Mouse (Mus musculus): Measurements from ENCODE around the gene Ube2i. TPM values are rescaled to one million over a fixed set of nuclear protein-coding genes. Genes with fewer than 3 reads are reported as not detected.

The Ube2i gene
- total RNA-seq (2021) (10 to 100 TPM; 88.3 to 90.3 TPM), polyA plus RNA-seq (2012; rRNA removed) (69.7 and 94.6 TPM in 2 replicates)
- long read RNA-seq, transcript Ube2i-213 (7 exons, 824 nt) = major isoform, 73 of 84 reads
- long read RNA-seq, partial matches to known transcripts = 5 of 84 reads
- long read RNA-seq, other reads (novel, unspliced or antisense) = 3 of 84 reads

DNA sequence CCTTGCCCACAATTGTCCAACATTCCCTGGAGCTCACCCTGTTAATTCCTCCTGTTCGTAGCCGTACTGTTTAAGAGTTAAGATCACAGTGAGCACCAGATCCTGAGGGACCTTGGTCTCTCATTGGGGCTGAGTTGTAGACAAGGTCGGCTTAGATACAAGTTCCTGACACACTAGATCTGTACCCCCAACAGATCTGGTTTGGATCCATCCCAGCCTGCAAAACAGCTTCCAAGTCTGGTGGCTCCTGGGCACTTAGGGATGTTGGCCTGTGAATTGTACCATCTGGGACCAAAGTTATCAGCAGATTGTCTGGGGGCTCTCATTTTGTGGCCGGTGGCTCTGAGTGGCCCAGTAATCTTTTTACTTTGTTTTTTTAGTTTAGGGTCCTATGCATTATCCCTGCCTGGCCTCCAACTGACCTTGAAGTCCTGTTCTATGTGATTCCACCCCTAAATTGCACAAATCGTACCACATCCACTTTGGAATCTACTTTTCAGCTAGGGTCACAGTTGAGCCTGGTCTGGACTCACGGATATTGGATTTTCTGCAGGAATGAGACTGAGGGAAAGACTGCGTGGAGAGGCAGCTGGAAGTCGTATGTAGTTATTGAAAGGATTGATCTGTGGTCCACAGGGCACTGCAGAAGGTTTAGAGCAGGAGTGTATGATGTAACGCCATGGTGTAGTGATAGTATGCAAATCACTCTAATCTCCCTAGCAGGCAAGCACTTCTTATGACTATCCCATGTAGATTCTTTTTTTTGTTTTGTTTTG is at the start of gene Ube2i:
TSS of gene Ube2i (minus strand) at position 52 of the 776 bp plus-strand sequence.
- DNase-seq = no peak
- intact Hi-C loops (cut with DNase I) = loop anchor here (5.0 kb wide), 4 partner anchors 142 to 337 kb away; partner anchors contain the start of genes Clcn7, Cramp1l, Ift140 and Mapk8ip3
- Histone ChIP-seq H3K4me3 (peak within 1 kb of the TSS; percentile 88), H3K27ac (peak within 1 kb of the TSS; percentile 100), H3K27me3 (ENCODE audit: control insufficient read depth, insufficient read depth, low read length) (no peaks in the 10 kb centered on the region), H3K9ac (ENCODE audit: low read depth, low read length) (peak within 1 kb of the TSS; percentile 86), H3K4me1 (ENCODE audit: control insufficient read depth, insufficient read depth, low read length) (peaks cover 18% of the 10 kb centered on the region), H3K36me3 (ENCODE audit: control insufficient read depth, insufficient read depth, low read length) (no peaks in the 10 kb centered on the region; the same call in 1 of the 2 replicates), H3K79me2 (replicated peaks; ENCODE audit: control insufficient read depth, insufficient read depth, low read length) (peaks cover 5% of the 10 kb centered on the region)
- 84% methylated on average over 9 of the region's 9 CpGs for WGBS
- TF ChIP-seq POLR2A (IDR thresholded peaks at IDR 0.05; ENCODE audit: insufficient read depth, low read depth, low read length) = no peak
- no peak for TF ChIP-seq EP300 (IDR thresholded peaks at IDR 0.05; ENCODE audit: insufficient read depth, low read depth, low read length)
- TF ChIP-seq CTCF (IDR thresholded peaks at IDR 0.05) = no peak

DNA sequence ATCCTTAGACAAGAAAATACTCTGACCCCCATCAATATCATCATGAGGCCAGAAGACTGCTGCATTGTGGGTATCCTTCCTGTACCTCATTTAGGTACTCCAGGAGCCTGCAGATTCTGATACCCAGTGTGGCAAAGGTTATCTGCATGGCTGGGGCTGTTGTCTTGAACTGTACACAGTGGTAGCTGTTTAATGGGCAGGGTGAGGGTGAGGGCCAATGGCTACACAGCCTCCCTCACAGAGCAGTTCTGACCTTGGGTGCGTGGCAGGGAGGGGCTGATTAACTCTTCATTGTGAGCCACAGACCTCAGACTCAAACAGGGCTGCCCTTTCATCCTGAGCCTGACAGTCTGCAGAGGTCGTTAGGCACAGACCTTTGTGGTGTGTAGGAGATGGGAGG is 48.5 kb upstream of the Ube2i start:
- 21% methylated on average over 2 of the region's 2 CpGs for WGBS
- no peaks in the 10 kb centered on the region for H3K4me1 ChIP-seq (ENCODE audit: control insufficient read depth, insufficient read depth, low read length)
- DNase-seq = no peak
- TF ChIP-seq POLR2A (IDR thresholded peaks at IDR 0.05; ENCODE audit: insufficient read depth, low read depth, low read length) (no peak), CTCF (IDR thresholded peaks at IDR 0.05) (no peak), EP300 (IDR thresholded peaks at IDR 0.05; ENCODE audit: insufficient read depth, low read depth, low read length) (no peak)
- H3K79me2 ChIP-seq (replicated peaks; ENCODE audit: control insufficient read depth, insufficient read depth, low read length) = no peaks in the 10 kb centered on the region
- no peaks in the 10 kb centered on the region for H3K27me3 ChIP-seq (ENCODE audit: control insufficient read depth, insufficient read depth, low read length)
- intact Hi-C loops (cut with DNase I) = no loop called here
- H3K4me3 ChIP-seq = no peak overlapping the region
- no peak overlapping the region for H3K9ac ChIP-seq (ENCODE audit: low read depth, low read length)
- no peaks in the 10 kb centered on the region for H3K36me3 ChIP-seq (ENCODE audit: control insufficient read depth, insufficient read depth, low read length)
- H3K27ac ChIP-seq = no peak overlapping the region

DNA sequence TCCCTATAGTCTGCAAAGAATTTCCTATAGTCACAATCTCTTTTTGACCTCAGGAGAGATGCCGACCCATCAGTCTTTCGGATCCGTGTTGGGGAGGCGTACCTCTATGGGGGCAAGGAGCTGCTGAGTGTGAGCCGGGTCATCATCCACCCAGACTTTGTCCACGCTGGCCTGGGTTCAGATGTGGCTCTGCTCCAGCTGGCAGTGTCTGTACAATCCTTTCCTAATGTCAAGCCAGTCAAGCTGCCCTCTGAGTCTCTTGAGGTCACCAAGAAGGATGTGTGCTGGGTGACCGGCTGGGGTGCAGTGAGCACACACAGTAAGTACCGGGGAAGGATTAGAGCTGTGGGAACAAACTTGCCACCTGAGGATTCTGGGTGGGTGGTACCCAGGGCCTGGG is 46.4 kb upstream of the Ube2i start:
- intact Hi-C loops (cut with DNase I) = no loop called here
- H3K9ac ChIP-seq (ENCODE audit: low read depth, low read length) = no peak overlapping the region
- no peaks in the 10 kb centered on the region for H3K4me1 ChIP-seq (ENCODE audit: control insufficient read depth, insufficient read depth, low read length)
- H3K4me3 ChIP-seq = no peak overlapping the region
- no peak for DNase-seq
- TF ChIP-seq CTCF (IDR thresholded peaks at IDR 0.05) (no peak), EP300 (IDR thresholded peaks at IDR 0.05; ENCODE audit: insufficient read depth, low read depth, low read length) (no peak), POLR2A (IDR thresholded peaks at IDR 0.05; ENCODE audit: insufficient read depth, low read depth, low read length) (no peak)
- H3K27ac ChIP-seq = no peak overlapping the region
- WGBS = 67% methylated on average over 8 of the region's 8 CpGs
- H3K27me3 ChIP-seq (ENCODE audit: control insufficient read depth, insufficient read depth, low read length) = no peaks in the 10 kb centered on the region
- no peaks in the 10 kb centered on the region for H3K36me3 ChIP-seq (ENCODE audit: control insufficient read depth, insufficient read depth, low read length)
- no peaks in the 10 kb centered on the region for H3K79me2 ChIP-seq (replicated peaks; ENCODE audit: control insufficient read depth, insufficient read depth, low read length)

DNA sequence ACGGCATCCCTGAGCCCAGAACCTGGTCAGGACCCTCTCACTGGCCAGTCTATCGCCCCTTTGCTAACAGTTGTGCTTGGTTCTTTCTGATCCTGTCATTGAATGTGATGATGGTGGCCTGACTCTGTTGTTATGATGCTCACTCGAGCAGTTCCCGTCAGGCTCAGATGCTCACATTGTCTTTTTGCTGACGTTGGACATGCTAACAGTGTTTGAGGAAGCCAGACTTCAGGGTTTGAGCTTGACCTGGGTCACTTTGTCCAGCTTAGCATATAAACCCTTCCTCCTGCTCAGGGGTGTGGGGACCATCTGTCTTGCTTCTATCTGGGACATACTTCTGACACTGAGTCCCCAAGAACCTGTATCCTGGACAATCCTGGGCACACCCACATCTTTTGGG is 43.9 kb upstream of the Ube2i start, which contains the start of gene Prss29:
TSS of gene Prss29 (plus strand) at position 301 of the 400 bp plus-strand sequence.
- Histone ChIP-seq H3K4me1 (ENCODE audit: control insufficient read depth, insufficient read depth, low read length) (no peaks in the 10 kb centered on the region), H3K27ac (no peak within 1 kb of the TSS), H3K36me3 (ENCODE audit: control insufficient read depth, insufficient read depth, low read length) (no peaks in the 10 kb centered on the region), H3K79me2 (replicated peaks; ENCODE audit: control insufficient read depth, insufficient read depth, low read length) (no peaks in the 10 kb centered on the region), H3K4me3 (no peak within 1 kb of the TSS), H3K9ac (ENCODE audit: low read depth, low read length) (no peak within 1 kb of the TSS), H3K27me3 (ENCODE audit: control insufficient read depth, insufficient read depth, low read length) (no peaks in the 10 kb centered on the region)
- WGBS = 65% methylated on average over 5 of the region's 5 CpGs
- DNase-seq = no peak
- TF ChIP-seq EP300 (IDR thresholded peaks at IDR 0.05; ENCODE audit: insufficient read depth, low read depth, low read length) (no peak), POLR2A (IDR thresholded peaks at IDR 0.05; ENCODE audit: insufficient read depth, low read depth, low read length) (no peak), CTCF (IDR thresholded peaks at IDR 0.05) (no peak)
- intact Hi-C loops (cut with DNase I) = no loop called here

DNA sequence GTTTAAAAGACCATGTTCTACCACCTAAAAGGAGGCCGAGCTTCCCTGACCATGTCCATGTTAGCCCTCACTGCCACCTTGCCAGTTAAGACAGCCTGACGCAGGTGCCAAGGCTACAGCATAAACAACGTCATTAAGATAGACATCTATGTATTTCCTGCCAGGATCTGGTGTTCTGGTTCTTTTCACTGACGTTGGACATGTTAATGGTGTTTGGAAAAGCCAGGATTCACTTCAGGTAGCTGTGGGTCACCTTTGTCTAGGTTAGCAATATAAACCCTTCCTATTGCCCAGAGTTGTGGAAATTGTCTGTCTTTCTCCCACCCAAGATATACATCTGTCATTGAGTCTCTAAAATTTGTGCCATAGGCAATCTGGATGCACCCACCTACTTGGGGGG is 33.9 kb upstream of the Ube2i start, which contains the start of gene Prss28:
TSS of gene Prss28 (plus strand) at position 301 of the 400 bp plus-strand sequence.
- WGBS = 46% methylated on average over 4 of the region's 4 CpGs
- Histone ChIP-seq H3K4me3 (no peak within 1 kb of the TSS), H3K79me2 (replicated peaks; ENCODE audit: control insufficient read depth, insufficient read depth, low read length) (no peaks in the 10 kb centered on the region), H3K27me3 (ENCODE audit: control insufficient read depth, insufficient read depth, low read length) (no peaks in the 10 kb centered on the region), H3K27ac (no peak within 1 kb of the TSS), H3K9ac (ENCODE audit: low read depth, low read length) (no peak within 1 kb of the TSS), H3K36me3 (ENCODE audit: control insufficient read depth, insufficient read depth, low read length) (no peaks in the 10 kb centered on the region), H3K4me1 (ENCODE audit: control insufficient read depth, insufficient read depth, low read length) (no peaks in the 10 kb centered on the region)
- intact Hi-C loops (cut with DNase I) = no loop called here
- DNase-seq = no peak
- TF ChIP-seq CTCF (IDR thresholded peaks at IDR 0.05) = no peak
- TF ChIP-seq EP300 (IDR thresholded peaks at IDR 0.05; ENCODE audit: insufficient read depth, low read depth, low read length) = no peak
- TF ChIP-seq POLR2A (IDR thresholded peaks at IDR 0.05; ENCODE audit: insufficient read depth, low read depth, low read length) = no peak

DNA sequence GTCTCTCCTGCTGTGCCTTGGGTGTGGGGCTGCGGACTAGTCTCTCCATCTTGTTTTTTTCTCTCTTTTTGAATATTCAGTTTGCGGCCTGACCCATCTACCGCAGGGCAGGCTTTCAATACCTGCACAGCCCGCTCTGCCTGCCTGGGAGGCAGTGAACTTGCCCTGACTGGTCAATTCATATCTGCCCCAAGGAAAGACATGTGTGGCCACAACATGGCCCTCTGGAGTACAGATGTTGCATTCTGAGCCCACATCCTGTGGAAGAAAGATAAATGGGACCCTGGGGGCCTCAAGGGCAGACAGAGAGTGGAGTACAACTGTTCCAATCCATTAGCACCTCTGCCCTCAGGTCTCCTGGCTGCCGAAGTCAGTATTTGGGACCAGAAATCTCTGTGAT is 23.7 kb upstream of the Ube2i start, which contains the start of gene Prss34:
TSS of gene Prss34 (plus strand) at position 301 of the 400 bp plus-strand sequence.
- no peak within 1 kb of the TSS for H3K27ac ChIP-seq
- WGBS = 81% methylated on average over 5 of the region's 5 CpGs
- intact Hi-C loops (cut with DNase I) = no loop called here

More for the DNA sequence above, 23.7 kb upstream of the Ube2i start, which contains the start of gene Prss34:
- Histone ChIP-seq H3K79me2 (replicated peaks; ENCODE audit: control insufficient read depth, insufficient read depth, low read length) (no peaks in the 10 kb centered on the region), H3K4me1 (ENCODE audit: control insufficient read depth, insufficient read depth, low read length) (no peaks in the 10 kb centered on the region), H3K36me3 (ENCODE audit: control insufficient read depth, insufficient read depth, low read length) (no peaks in the 10 kb centered on the region), H3K4me3 (no peak within 1 kb of the TSS), H3K9ac (ENCODE audit: low read depth, low read length) (no peak within 1 kb of the TSS), H3K27me3 (ENCODE audit: control insufficient read depth, insufficient read depth, low read length) (no peaks in the 10 kb centered on the region)
- TF ChIP-seq POLR2A (IDR thresholded peaks at IDR 0.05; ENCODE audit: insufficient read depth, low read depth, low read length) (no peak), EP300 (IDR thresholded peaks at IDR 0.05; ENCODE audit: insufficient read depth, low read depth, low read length) (no peak), CTCF (IDR thresholded peaks at IDR 0.05) (no peak)
- no peak for DNase-seq
